ENCODE assay signal across 20 mouse cellular contexts in genomic region chr13:95635301-95635700, GRCm38 (mm10).
"Had no signal": no experiment of that assay in that cellular context is flagged by ENCODE, and none has a peak within 500 bp of the region (broad histone marks: within the 10 kb centered on the region; RNA-seq: fewer than 3 reads in every experiment).

No protein-coding gene starts in this region.

- H3K36me3 ChIP-seq: limb, embryonic 15.5 days; lung, embryonic 15.5 days; neural tube, embryonic 13.5 days had no signal

- H3K9me3 ChIP-seq: limb, embryonic 12.5 days; limb, embryonic 15.5 days; lung, embryonic 15.5 days; megakaryocyte, embryonic 14.5 days; midbrain, embryonic 10.5 days; midbrain, embryonic 13.5 days; neural tube, embryonic 13.5 days; stomach, embryonic 15.5 days had no signal

- H3K27me3 ChIP-seq: limb, embryonic 12.5 days; limb, embryonic 15.5 days; lung, embryonic 15.5 days; megakaryocyte, embryonic 14.5 days; midbrain, embryonic 13.5 days; neural tube, embryonic 13.5 days; stomach, embryonic 15.5 days had no signal

- H3K4me1 ChIP-seq: limb, embryonic 15.5 days had no signal

- H3K9ac ChIP-seq: limb, embryonic 12.5 days; limb, embryonic 15.5 days; liver, embryonic 14.5 days; lung, embryonic 15.5 days; midbrain, embryonic 13.5 days; neural tube, embryonic 13.5 days; stomach, embryonic 15.5 days had no signal

- ATAC-seq: midbrain, embryonic 13.5 days; midbrain, embryonic 16.5 days had no signal

- H3K27ac ChIP-seq: limb, embryonic 12.5 days; limb, embryonic 15.5 days; liver, embryonic 14.5 days; midbrain, embryonic 10.5 days; midbrain, embryonic 13.5 days had no signal

- H3K4me3 ChIP-seq: limb, embryonic 12.5 days; limb, embryonic 15.5 days; lung, embryonic 15.5 days; midbrain, embryonic 10.5 days; midbrain, embryonic 13.5 days; myocyte; neural tube, embryonic 13.5 days; stomach, embryonic 15.5 days had no signal

- DNase-seq: kidney, postnatal 14 days; kidney, postnatal 4 days; left cerebral cortex, postnatal 4 days; lung, adult 18-20 months; lung, postnatal 10 days; lung, postnatal 36 days; right cerebral cortex, postnatal 25 days; spleen, adult 18-20 months; thymus, postnatal 25 days had no signal

- H3K4me2 ChIP-seq: limb, embryonic 12.5 days; limb, embryonic 15.5 days; lung, embryonic 15.5 days; midbrain, embryonic 13.5 days; neural tube, embryonic 13.5 days; stomach, embryonic 15.5 days had no signal
